Mouse (Mus musculus) layer of hippocampus, adult 2 months (tissue): ENCODE measurements around the gene Klri1. TPM values are rescaled to one million over a fixed set of nuclear protein-coding genes. Genes with fewer than 3 reads are reported as not detected.

ENCODE experiments used
- microRNA-seq, 2 experiments: library from miRNA; unstranded; fragments of <30 nt; microRNA quantifications; one replicate each; pipeline ENCODE4 v1.2.0; 2021
- total RNA-seq, 2 experiments: library from RNA; stranded (reverse); gene quantifications; 2 replicates each; pipeline ENCODE4 v1.2.3; 2021

Klri1 gene
- total RNA-seq, 2 experiments from 2014 or later, result not detected

Small RNA genes lying within 50 kb of the gene (microRNA-seq; reads per million reads assigned to microRNA genes)
- 0 reads per million in 2 experiments for gene Mir680-1

Other genes starting within 250 kb of the Klri1 start
- not detected for gene Olr1, start 210.0 kb downstream of the Klri1 start, total RNA-seq
- not detected for gene Tmem52b, start 204.6 kb downstream of the Klri1 start, total RNA-seq
- gene Gabarapl1, start 184.0 kb downstream of the Klri1 start, total RNA-seq, result 100 to 1,000 TPM; 675 to 689 TPM
- gene Klre1, start 139.2 kb downstream of the Klri1 start, total RNA-seq, result not detected
- not detected for gene Klrd1, start 125.3 kb downstream of the Klri1 start, total RNA-seq
- gene Klrk1, start 93.3 kb downstream of the Klri1 start, total RNA-seq, result not detected
- gene Klrc3, start 73.8 kb downstream of the Klri1 start, total RNA-seq, result not detected
- gene Klrc2, start 56.4 kb downstream of the Klri1 start, total RNA-seq, result not detected
- not detected for gene Klrc1, start 38.2 kb downstream of the Klri1 start, total RNA-seq
- not detected for gene Klri2, start 23.4 kb upstream of the Klri1 start, total RNA-seq
- not detected for gene Gm156, start 67.1 kb upstream of the Klri1 start, total RNA-seq
- gene Gm17631, start 145.5 kb upstream of the Klri1 start, total RNA-seq, result not detected
- not detected for gene Klra17, start 159.5 kb upstream of the Klri1 start, total RNA-seq
- gene Klra5, start 200.5 kb upstream of the Klri1 start, total RNA-seq, result not detected